Mouse (Mus musculus): ENCODE data around the gene Clec3a. TPM values are rescaled to one million over a fixed set of nuclear protein-coding genes. Genes with fewer than 3 reads are reported as not detected.

Clec3a gene
- polyA plus RNA-seq (2015; fragmentation: Illumina TruSeq; extraction: RNeasy Lipid Tissue Mini Kit (QIAGEN cat#74804); ENCODE audit: insufficient read depth, low read depth, low replicate concordance): not detected

GRCm38 (mm10) chr8:114417786-114418185, at the start of gene Clec3a:
Clec3a (plus strand) TSS chr8:114418086.

GRCm38 (mm10) chr8:114439334-114440204, 21.7 kb downstream of the Clec3a start, which contains the start of gene Wwox:
Wwox (plus strand) TSS chr8:114439655.

Other genes starting within 250 kb of the Clec3a start
- gene Vat1l, start 212.5 kb upstream of the Clec3a start, polyA plus RNA-seq (2015; fragmentation: Illumina TruSeq; extraction: RNeasy Lipid Tissue Mini Kit (QIAGEN cat#74804); ENCODE audit: insufficient read depth, low read depth, low replicate concordance): 2.6 TPM
- gene Wwox, start 21.6 kb downstream of the Clec3a start, polyA plus RNA-seq (2015; fragmentation: Illumina TruSeq; extraction: RNeasy Lipid Tissue Mini Kit (QIAGEN cat#74804); ENCODE audit: insufficient read depth, low read depth, low replicate concordance): 2.1 TPM